Mouse (Mus musculus) ES-E14 (cell line): ENCODE data around the gene Gramd1c.

Experiments
- CHD2 ChIP-seq: IDR thresholded peaks from 2 replicates; pipeline ENCODE4 v1.6.1; 2014; ENCODE audit warnings: mild to moderate bottlenecking, low read depth, low read length, inconsistent platforms
- ZC3H11A ChIP-seq: IDR thresholded peaks from 2 replicates; pipeline ENCODE4 v1.6.1; 2012; ENCODE audit warnings: low read depth, mild to moderate bottlenecking, inconsistent platforms, low read length, borderline replicate concordance

DNA sequence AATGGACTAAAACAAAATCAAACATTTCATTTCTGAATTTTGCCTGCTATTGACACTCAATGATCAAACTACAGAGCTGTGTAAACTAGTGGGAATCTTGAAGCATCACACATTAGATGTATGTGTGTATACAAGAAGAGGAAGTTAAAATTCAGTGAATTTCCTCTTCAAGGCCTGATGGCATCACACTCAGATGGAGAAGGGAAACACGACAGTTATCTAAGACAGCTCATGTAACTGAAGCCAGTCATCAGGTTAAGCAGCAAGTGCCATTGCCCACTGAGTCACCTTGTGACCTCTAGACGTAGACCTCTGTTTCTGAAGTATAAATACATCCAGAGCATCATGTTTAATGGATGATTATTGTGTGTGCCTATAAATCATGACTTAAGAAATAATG, 24.5 kb upstream of the Gramd1c start:
- no peak for TF ChIP-seq ZC3H11A
- TF ChIP-seq CHD2, result no peak
